Mouse (Mus musculus) lung, postnatal 0 days (tissue): Measurements from ENCODE around the gene Mterf1a. TPM values are rescaled to one million over a fixed set of nuclear protein-coding genes. Genes with fewer than 3 reads are reported as not detected.

Experiments
- ATAC-seq: fragments of 200-750 bp; cut with Nextera tagmentation; 2 replicates; pipeline ENCODE4 v1.8.0; 2017; ENCODE audit warnings: moderate library complexity
- DNase-seq: peaks from one replicate; pipeline ENCODE4 v3.0.0-alpha.2; 2016; ENCODE audit warnings: low spot score
- H3K27ac ChIP-seq: fragments of 300-500 bp; sonication (generic); 2 replicates; pipeline ENCODE4 v1.5.1; 2014; ENCODE audit warnings: antibody characterized with exemption, mild to moderate bottlenecking, low read length, mixed read lengths
- H3K27me3 ChIP-seq: fragments of 300-500 bp; sonication (generic); replicated peaks from 2 replicates; pipeline ENCODE4 v1.6.1; 2014; ENCODE audit warnings: low read length, mixed read lengths; ENCODE audit not compliant: insufficient read depth
- H3K36me3 ChIP-seq: fragments of 300-500 bp; sonication (generic); 2 replicates; pipeline ENCODE4 v1.6.1; 2014; ENCODE audit warnings: low read length, mixed read lengths; ENCODE audit not compliant: insufficient read depth
- H3K4me1 ChIP-seq: fragments of 300-500 bp; sonication (generic); 2 replicates; pipeline ENCODE4 v1.6.1; 2014; ENCODE audit warnings: antibody characterized with exemption, low read depth, low read length, mixed read lengths; ENCODE audit not compliant: insufficient read depth
- H3K4me2 ChIP-seq: fragments of 300-500 bp; sonication (generic); replicated peaks from 2 replicates; pipeline ENCODE4 v1.6.1; 2014; ENCODE audit warnings: low read depth, mild to moderate bottlenecking, low read length, moderate library complexity, mixed read lengths
- H3K4me3 ChIP-seq: fragments of 300-500 bp; sonication (generic); 2 replicates; pipeline ENCODE4 v1.5.1; 2014; ENCODE audit warnings: low read depth, low read length
- H3K9ac ChIP-seq: fragments of 300-500 bp; sonication (generic); replicated peaks from 2 replicates; pipeline ENCODE4 v1.6.1; 2014; ENCODE audit warnings: low read depth, mild to moderate bottlenecking
- H3K9me3 ChIP-seq: fragments of 300-500 bp; sonication (generic); 2 replicates; pipeline ENCODE4 v1.6.1; 2016; ENCODE audit warnings: low read length, mixed read lengths
- CTCF ChIP-seq: IDR thresholded peaks from 2 replicates; pipeline ENCODE4 v1.5.1; 2016; ENCODE audit warnings: antibody characterized with exemption, mild to moderate bottlenecking
- EP300 ChIP-seq: IDR thresholded peaks from 2 replicates; pipeline ENCODE4 v1.6.1; 2016; ENCODE audit warnings: antibody characterized with exemption, mild to moderate bottlenecking, control low read depth
- WGBS: fragments of 180-500 bp; shearing (Covaris S2); extraction: QIAGEN DNeasy Blood & Tissue Kit; methylation state at CpG from one replicate; pipeline ENCODE4 v1.1.7; 2014; 5-methylcytosine and 5-hydroxymethylcytosine counted together
- polyA plus RNA-seq: library from polyadenylated mRNA; unstranded; fragments of >200 nt; fragmentation: Nextera tagmentation; extraction: Ambion mirVana; gene quantifications from 2 replicates; pipeline ENCODE4 v1.2.1, GENCODE M21; 2015

The Mterf1a gene
- polyA plus RNA-seq, 1 experiment from 2014 or later, result 5.1 TPM

DNA sequence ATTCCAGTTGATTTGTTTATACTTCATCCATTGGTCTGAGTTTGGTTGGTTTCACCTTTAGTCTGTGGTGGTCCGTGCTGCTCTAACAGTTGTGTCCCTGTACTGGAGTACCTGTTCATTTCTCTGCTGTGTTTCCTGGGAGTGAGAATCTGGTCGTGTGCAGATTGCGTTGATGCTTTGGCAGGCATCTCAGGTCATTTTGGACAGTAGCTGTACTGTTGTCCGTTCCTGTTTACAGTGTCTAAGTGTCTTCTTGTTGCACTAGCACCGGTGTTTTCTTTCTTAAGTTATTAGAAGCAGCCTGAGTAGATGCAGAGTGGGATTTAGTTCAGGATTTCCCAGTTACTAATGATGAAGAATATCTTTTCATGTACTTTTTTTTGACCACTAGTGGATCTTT, 41.5 kb upstream of the Mterf1a start:
- TF ChIP-seq EP300 (no peak), CTCF (no peak)
- 81% methylated on average over 5 of the region's 5 CpGs for WGBS

DNA sequence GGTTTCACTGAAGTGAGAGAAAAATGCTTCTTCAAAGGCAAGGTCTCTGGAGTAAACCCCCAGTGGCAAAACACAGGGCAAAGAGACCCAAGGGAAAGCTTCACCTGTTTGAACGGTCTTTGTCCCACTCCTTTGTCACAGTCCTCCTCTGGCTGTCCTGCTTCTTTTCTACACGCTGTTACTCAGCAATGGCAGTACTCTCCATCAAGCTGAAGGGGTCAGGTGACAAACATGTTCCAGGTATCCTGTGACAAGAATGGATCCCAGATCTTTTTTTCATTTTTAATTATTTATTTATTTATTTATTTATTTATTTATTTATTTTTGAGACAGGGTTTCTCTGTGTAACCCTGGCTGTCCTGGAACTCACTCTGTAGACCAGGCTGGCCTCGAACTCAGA, 39.8 kb upstream of the Mterf1a start:
- H3K9ac ChIP-seq, result no peak overlapping the region
- 91% methylated on average over 3 of the region's 3 CpGs for WGBS
- ATAC-seq, result no peak
- no peak overlapping the region for H3K4me2 ChIP-seq
- H3K27me3 ChIP-seq, result no peaks in the 10 kb centered on the region
- H3K4me3 ChIP-seq, result no peak overlapping the region
- no peaks in the 10 kb centered on the region for H3K36me3 ChIP-seq
- H3K9me3 ChIP-seq, result no peaks in the 10 kb centered on the region
- no peak for DNase-seq
- TF ChIP-seq CTCF, result no peak
- TF ChIP-seq EP300, result no peak
- H3K4me1 ChIP-seq, result peaks cover 21% of the 10 kb centered on the region
- H3K27ac ChIP-seq, result no peak overlapping the region

More for the DNA sequence above, 41.5 kb upstream of the Mterf1a start:
- DNase-seq (no peak), ATAC-seq (no peak)
- Histone ChIP-seq H3K9me3 (no peaks in the 10 kb centered on the region), H3K4me1 (peaks cover 14% of the 10 kb centered on the region), H3K27me3 (no peaks in the 10 kb centered on the region), H3K4me3 (no peak overlapping the region), H3K9ac (no peak overlapping the region), H3K4me2 (no peak overlapping the region), H3K36me3 (no peaks in the 10 kb centered on the region), H3K27ac (no peak overlapping the region)

DNA sequence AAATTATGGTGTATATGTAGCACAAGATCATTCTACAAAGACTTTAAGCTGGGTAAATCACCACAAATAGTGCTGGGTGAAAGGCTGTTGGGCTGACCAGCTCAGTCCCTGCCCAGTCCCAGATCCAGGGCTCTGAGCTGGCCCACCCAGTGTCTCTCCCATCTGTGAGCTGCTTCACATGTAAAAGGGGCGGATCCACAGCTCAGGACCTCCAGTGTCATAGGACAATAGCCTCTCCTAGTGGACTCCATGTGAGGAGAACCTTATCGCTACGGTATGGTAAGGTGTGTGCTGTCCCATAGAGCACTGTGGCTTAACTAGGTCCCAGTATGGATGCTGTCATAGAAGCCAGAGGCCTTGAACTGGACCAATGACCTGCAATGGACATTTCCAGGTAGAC, 37.9 kb upstream of the Mterf1a start:
- TF ChIP-seq CTCF (no peak), EP300 (no peak)
- Histone ChIP-seq H3K4me2 (no peak overlapping the region), H3K36me3 (no peaks in the 10 kb centered on the region), H3K4me1 (peaks cover 8% of the 10 kb centered on the region; the same call in 1 of the 2 replicates), H3K9me3 (no peaks in the 10 kb centered on the region), H3K9ac (no peak overlapping the region), H3K27me3 (no peaks in the 10 kb centered on the region), H3K4me3 (no peak overlapping the region), H3K27ac (no peak overlapping the region)
- DNase-seq (no peak), ATAC-seq (no peak)
- 89% methylated on average over 3 of the region's 3 CpGs for WGBS

DNA sequence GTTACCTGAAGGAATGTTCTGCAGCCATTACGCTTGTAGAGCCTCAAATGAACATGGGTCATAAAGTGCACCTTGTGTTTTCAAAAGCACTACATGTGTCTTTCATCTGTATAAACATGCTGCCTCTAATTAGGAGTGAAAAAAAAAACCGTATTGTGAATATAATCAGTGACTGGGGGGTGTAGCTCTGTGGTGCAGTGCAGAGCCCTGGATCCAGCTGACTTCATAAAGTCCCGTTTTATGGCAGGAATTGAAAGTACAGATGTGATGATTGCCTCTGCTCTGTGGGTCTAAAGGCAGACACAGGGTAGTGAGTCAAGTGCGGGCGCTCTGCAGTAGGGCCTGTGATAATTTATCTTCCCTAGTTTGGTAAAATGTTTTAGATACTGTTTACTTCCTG, 37.0 kb upstream of the Mterf1a start:
- WGBS, result 66% methylated on average over 5 of the region's 5 CpGs
- TF ChIP-seq CTCF (no peak), EP300 (no peak)
- H3K27ac ChIP-seq, result no peak overlapping the region
- ATAC-seq (no peak), DNase-seq (no peak)
- H3K4me3 ChIP-seq, result no peak overlapping the region
- H3K36me3 ChIP-seq, result no peaks in the 10 kb centered on the region
- no peaks in the 10 kb centered on the region for H3K27me3 ChIP-seq
- peaks cover 7% of the 10 kb centered on the region; the same call in 1 of the 2 replicates for H3K4me1 ChIP-seq
- no peak overlapping the region for H3K9ac ChIP-seq
- H3K9me3 ChIP-seq, result no peaks in the 10 kb centered on the region
- H3K4me2 ChIP-seq, result no peak overlapping the region

DNA sequence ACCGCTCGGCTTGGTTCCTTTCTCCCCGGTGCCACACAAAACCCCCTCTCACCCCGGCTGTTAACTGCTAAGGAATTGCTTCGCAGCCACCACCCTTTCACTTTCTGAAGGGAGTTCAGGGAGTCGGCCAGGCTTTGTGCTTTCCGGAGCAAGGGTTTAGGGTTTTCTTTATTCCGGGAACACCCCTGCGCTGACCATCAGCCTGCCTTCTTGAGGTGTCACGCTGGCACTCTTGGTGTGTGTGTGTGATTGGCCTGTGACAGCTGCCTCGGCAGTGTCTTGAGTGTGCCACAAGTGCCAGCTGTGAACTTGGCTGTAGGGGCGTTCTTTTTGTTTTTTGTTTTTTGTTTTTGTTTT, 34.9 kb upstream of the Mterf1a start:
- Histone ChIP-seq H3K4me1 (peaks cover 7% of the 10 kb centered on the region; the same call in 1 of the 2 replicates), H3K27ac (peak overlapping the region; percentile 92), H3K9me3 (no peaks in the 10 kb centered on the region), H3K9ac (peak overlapping the region; percentile 95), H3K27me3 (no peaks in the 10 kb centered on the region), H3K4me3 (peak overlapping the region; percentile 93), H3K36me3 (no peaks in the 10 kb centered on the region), H3K4me2 (peak overlapping the region; percentile 85)
- peak; percentile 75 for ATAC-seq
- no peak for TF ChIP-seq EP300
- TF ChIP-seq CTCF, result no peak
- WGBS, result 4% methylated on average over 12 of the region's 12 CpGs
- peak; percentile 63 for DNase-seq

DNA sequence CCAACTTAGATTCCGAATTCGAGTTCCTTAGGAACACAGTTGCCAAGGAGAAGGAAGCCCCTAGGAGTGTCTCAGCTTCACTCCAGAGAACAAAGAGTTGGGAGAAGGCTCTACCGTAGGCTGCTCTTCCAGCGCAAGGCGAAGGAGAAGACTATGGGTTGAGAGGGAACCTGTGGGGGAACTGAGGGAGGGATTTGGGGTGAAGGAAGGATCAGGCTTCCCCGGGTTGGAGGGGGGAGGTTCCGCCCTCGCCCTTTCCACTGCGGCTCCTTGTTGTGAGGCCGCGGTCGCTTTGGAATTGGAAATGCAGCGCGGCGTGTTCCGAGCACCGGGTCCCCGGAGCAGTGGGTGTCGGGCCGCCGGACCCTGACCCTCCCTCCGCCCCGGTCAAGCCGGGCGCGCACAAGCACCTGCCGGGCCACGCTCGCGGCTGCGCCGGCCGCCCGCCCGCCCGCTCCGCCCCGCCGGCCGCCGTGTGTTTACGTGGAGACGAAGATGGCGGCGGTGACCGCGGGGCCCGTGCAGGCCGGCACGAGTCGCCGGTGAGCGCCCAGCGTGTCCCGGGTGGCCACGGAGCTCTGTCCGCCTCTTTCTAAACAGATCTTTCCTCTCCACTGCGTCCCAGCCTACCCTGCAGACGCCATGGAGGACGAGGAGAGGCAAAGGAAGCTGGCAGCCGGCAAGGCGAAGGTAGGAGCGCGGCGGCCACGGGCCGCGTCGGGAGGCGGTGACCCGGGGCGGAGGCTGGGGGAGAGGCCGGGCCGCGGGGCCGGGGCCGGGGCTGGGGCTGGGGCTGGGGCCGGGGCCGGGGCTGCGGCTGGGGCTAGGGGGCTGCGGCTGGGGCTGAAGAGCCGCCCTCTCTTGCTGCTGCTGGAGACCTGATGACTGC, 34.3 kb upstream of the Mterf1a start, which contains the start of gene Akap9:
TSS of gene Akap9 (plus strand) at position 254 of the 889 bp plus-strand sequence.
- DNase-seq (peak; percentile 65), ATAC-seq (peak; percentile 90)
- Histone ChIP-seq H3K4me3 (peak within 1 kb of the TSS; percentile 93), H3K9me3 (no peaks in the 10 kb centered on the region), H3K27ac (peak within 1 kb of the TSS; percentile 92), H3K9ac (peak within 1 kb of the TSS; percentile 95), H3K4me1 (peaks cover 7% of the 10 kb centered on the region; the same call in 1 of the 2 replicates), H3K4me2 (peak within 1 kb of the TSS; percentile 85), H3K36me3 (no peaks in the 10 kb centered on the region), H3K27me3 (no peaks in the 10 kb centered on the region)
- 1% methylated on average over 59 of the region's 82 CpGs for WGBS
- TF ChIP-seq CTCF (no peak), EP300 (no peak)
